Mouse (Mus musculus): ENCODE data around the gene Hnrnpa1. TPM values are rescaled to one million over a fixed set of nuclear protein-coding genes. Genes with fewer than 3 reads are reported as not detected.

Hnrnpa1 gene
- 117 and 148 TPM in 2 replicates for total RNA-seq (2014; rRNA removed)
- 596 and 630 TPM in 2 replicates for polyA plus RNA-seq (2015; fragmentation: Nextera tagmentation; extraction: Ambion mirVana)

DNA sequence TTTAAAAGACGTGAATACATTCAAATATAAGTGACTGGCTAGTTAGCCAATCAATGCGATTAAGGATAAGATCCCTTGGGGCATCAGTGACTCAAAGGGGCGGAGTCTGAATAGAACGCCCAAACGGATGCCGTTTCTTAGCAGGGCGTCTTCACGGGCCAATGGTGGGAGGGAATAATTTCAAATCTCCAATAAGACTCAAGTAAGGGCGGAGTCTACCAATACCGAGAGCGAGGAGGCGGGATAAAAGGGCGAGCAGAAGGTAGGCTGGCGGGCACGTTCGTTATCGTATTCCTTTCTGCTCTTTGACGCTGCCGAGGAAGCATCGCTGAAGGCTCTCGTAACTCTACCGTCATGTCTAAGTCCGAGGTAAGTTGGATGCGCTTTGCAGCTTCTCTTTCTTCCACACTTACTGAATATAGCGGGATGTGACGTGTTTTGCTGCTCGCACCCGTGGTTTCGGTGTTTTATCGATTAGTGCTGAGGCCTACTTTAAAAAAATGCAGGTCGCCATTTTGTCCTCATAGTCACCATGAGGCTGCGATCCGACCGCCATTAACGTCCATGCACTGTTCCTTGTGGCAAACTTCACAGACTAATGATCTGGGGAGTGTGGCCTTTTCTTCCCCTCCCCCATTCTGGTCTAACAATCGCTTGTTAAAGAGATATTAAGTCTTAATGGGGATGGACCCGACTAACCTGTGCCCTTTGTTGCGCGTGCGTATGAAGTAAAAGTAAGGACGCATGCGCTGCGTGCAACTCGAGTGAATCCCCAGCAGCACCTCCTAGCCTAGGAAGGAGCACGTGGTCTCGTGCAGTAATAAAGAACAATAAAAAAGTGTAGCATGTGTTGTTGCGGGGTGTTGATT, at the start of gene Hnrnpa1:
TSS of gene Hnrnpa1 (plus strand) at position 273 of the 869 bp plus-strand sequence.
- DNase-seq (ENCODE audit: low spot score) (peak; percentile 99), ATAC-seq (peak; percentile 93)

DNA sequence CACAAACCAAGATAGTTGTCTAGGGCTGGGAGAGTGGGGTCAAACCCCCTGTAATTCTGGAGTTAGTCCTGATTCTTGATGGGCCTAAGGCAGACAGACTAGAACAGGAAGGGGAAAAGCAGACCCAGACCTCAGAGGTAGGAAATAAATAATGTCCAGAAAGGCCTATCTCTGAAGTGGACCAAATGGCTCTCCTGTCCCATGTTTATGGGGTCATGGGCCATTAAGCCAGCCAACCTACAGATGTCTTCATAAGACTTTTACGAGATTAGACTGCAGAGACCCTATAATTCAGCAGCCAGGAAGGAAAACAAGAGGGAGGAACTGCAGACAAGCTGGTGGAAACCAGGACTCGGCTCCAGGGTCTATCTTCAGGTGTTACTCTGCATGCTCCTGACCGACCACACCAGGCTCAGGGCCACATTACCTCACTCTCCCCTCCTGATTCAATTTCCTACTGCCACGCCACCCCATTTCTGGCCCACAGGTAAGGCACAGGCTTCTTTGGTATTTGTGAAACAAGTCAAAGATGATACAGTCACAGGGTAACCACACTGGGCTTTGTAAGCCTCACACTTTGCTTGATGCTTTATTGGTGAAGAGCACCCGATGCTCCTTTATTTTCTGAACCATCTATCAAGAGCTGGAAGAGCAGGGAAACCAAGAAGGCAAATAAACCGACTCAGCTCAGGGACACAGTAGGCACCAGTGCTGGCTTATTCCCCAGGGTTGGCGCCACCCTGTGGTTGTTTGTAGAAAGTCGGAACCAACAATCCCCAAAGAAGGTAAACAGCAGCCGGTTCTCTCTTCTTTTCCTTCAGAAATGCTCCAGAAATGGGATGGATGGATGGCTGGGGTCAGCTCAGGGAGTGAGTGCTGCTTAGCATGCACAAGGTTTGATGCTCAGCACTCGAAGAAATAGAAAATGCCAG, 49.4 kb upstream of the Hnrnpa1 start:
- no peaks in the 10 kb centered on the region for H3K4me1 ChIP-seq (ENCODE audit: insufficient read depth, low read length)

More for the DNA sequence above, at the start of gene Hnrnpa1:
- TF ChIP-seq CTCF (IDR thresholded peaks at IDR 0.05; ENCODE audit: low read depth): no peak
- Histone ChIP-seq H3K4me3 (ENCODE audit: low read length) (peak within 1 kb of the TSS; percentile 68), H3K27me3 (ENCODE audit: insufficient read depth, low read length) (no peaks in the 10 kb centered on the region), H3K4me2 (ENCODE audit: low read depth, low read length) (peak within 1 kb of the TSS; percentile 71), H3K9ac (replicated peaks; ENCODE audit: low read length) (peak within 1 kb of the TSS; percentile 85), H3K27ac (peak within 1 kb of the TSS; percentile 98), H3K36me3 (ENCODE audit: insufficient read depth, low read length) (peaks cover 25% of the 10 kb centered on the region), H3K9me3 (ENCODE audit: low read length) (no peaks in the 10 kb centered on the region), H3K4me1 (ENCODE audit: insufficient read depth, low read length) (no peaks in the 10 kb centered on the region)
- WGBS: under 1% methylated on average over 47 of the region's 47 CpGs

GRCm38 (mm10) chr15:103193606-103194005, 46.6 kb upstream of the Hnrnpa1 start:
- Histone ChIP-seq H3K4me1 (ENCODE audit: insufficient read depth, low read length) (no peaks in the 10 kb centered on the region), H3K9ac (replicated peaks; ENCODE audit: low read length) (no peak overlapping the region), H3K4me2 (ENCODE audit: low read depth, low read length) (no peak overlapping the region), H3K9me3 (ENCODE audit: low read length) (no peaks in the 10 kb centered on the region), H3K27ac (no peak overlapping the region), H3K36me3 (ENCODE audit: insufficient read depth, low read length) (peaks cover 27% of the 10 kb centered on the region; the same call in 1 of the 2 replicates), H3K27me3 (ENCODE audit: insufficient read depth, low read length) (no peaks in the 10 kb centered on the region), H3K4me3 (ENCODE audit: low read length) (no peak overlapping the region)
- WGBS: 81% methylated on average over 2 of the region's 2 CpGs
- DNase-seq (ENCODE audit: low spot score) (no peak), ATAC-seq (no peak)
- no peak for TF ChIP-seq CTCF (IDR thresholded peaks at IDR 0.05; ENCODE audit: low read depth)

More for the DNA sequence above, 49.4 kb upstream of the Hnrnpa1 start:
- WGBS: 63% methylated on average over 10 of the region's 10 CpGs
- H3K27ac ChIP-seq: no peak overlapping the region
- no peak overlapping the region for H3K4me2 ChIP-seq (ENCODE audit: low read depth, low read length)
- ATAC-seq (peak; percentile 62; the same call in 1 of the 2 replicates), DNase-seq (ENCODE audit: low spot score) (peak; percentile 78)
- H3K27me3 ChIP-seq (ENCODE audit: insufficient read depth, low read length): no peaks in the 10 kb centered on the region
- no peaks in the 10 kb centered on the region for H3K9me3 ChIP-seq (ENCODE audit: low read length)
- peaks cover 14% of the 10 kb centered on the region; the same call in 1 of the 2 replicates for H3K36me3 ChIP-seq (ENCODE audit: insufficient read depth, low read length)
- no peak overlapping the region for H3K9ac ChIP-seq (replicated peaks; ENCODE audit: low read length)
- peak; percentile 80 for TF ChIP-seq CTCF (IDR thresholded peaks at IDR 0.05; ENCODE audit: low read depth)
- no peak overlapping the region for H3K4me3 ChIP-seq (ENCODE audit: low read length)

GRCm38 (mm10) chr15:103196835-103197234, 43.4 kb upstream of the Hnrnpa1 start:
- Histone ChIP-seq H3K36me3 (ENCODE audit: insufficient read depth, low read length) (peaks cover 40% of the 10 kb centered on the region; the same call in 1 of the 2 replicates), H3K4me1 (ENCODE audit: insufficient read depth, low read length) (no peaks in the 10 kb centered on the region), H3K27ac (no peak overlapping the region), H3K4me3 (ENCODE audit: low read length) (no peak overlapping the region), H3K9me3 (ENCODE audit: low read length) (no peaks in the 10 kb centered on the region), H3K9ac (replicated peaks; ENCODE audit: low read length) (no peak overlapping the region), H3K27me3 (ENCODE audit: insufficient read depth, low read length) (no peaks in the 10 kb centered on the region), H3K4me2 (ENCODE audit: low read depth, low read length) (no peak overlapping the region)
- no peak for DNase-seq (ENCODE audit: low spot score)
- TF ChIP-seq CTCF (IDR thresholded peaks at IDR 0.05; ENCODE audit: low read depth): no peak
- 84% methylated on average over 1 of the region's 1 CpGs for WGBS
- ATAC-seq: no peak

DNA sequence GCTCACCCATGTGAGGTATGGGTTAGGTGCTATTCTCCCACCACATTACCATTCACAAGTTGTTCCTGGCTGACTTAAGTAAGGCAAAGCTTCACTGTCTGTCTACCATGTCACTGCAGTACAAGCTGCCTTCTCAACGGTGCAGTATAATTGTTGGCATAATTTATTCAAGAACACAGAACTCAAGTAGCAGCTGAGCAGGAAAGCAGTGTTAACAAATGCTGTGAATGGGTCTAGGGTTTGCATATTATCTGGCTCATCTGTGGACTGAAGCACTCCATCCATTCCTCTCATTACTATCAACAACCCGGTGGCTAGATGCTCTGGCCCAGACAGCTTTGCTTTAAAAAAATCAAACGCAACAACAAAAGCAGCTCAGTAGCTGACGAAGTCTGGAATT, 42.4 kb upstream of the Hnrnpa1 start:
- no peaks in the 10 kb centered on the region for H3K9me3 ChIP-seq (ENCODE audit: low read length)
- no peak overlapping the region for H3K4me3 ChIP-seq (ENCODE audit: low read length)
- DNase-seq (ENCODE audit: low spot score): no peak
- no peak for TF ChIP-seq CTCF (IDR thresholded peaks at IDR 0.05; ENCODE audit: low read depth)
- no peak overlapping the region for H3K4me2 ChIP-seq (ENCODE audit: low read depth, low read length)
- WGBS: 75% methylated on average over 4 of the region's 4 CpGs
- ATAC-seq: no peak
- H3K36me3 ChIP-seq (ENCODE audit: insufficient read depth, low read length): peaks cover 42% of the 10 kb centered on the region; the same call in 1 of the 2 replicates
- no peaks in the 10 kb centered on the region for H3K4me1 ChIP-seq (ENCODE audit: insufficient read depth, low read length)
- no peak overlapping the region for H3K9ac ChIP-seq (replicated peaks; ENCODE audit: low read length)
- H3K27ac ChIP-seq: no peak overlapping the region
- no peaks in the 10 kb centered on the region for H3K27me3 ChIP-seq (ENCODE audit: insufficient read depth, low read length)

- DNase-seq (ENCODE audit: low spot score): peak; percentile 50
- Histone ChIP-seq H3K9ac (replicated peaks; ENCODE audit: low read length) (no peak overlapping the region), H3K9me3 (ENCODE audit: low read length) (no peaks in the 10 kb centered on the region), H3K36me3 (ENCODE audit: insufficient read depth, low read length) (peaks cover 42% of the 10 kb centered on the region), H3K27ac (no peak overlapping the region; the same call in 1 of the 2 replicates), H3K4me1 (ENCODE audit: insufficient read depth, low read length) (no peaks in the 10 kb centered on the region), H3K27me3 (ENCODE audit: insufficient read depth, low read length) (no peaks in the 10 kb centered on the region), H3K4me3 (ENCODE audit: low read length) (no peak overlapping the region), H3K4me2 (ENCODE audit: low read depth, low read length) (no peak overlapping the region)
- WGBS: 52% methylated on average over 6 of the region's 6 CpGs
- ATAC-seq: no peak
- no peak for TF ChIP-seq CTCF (IDR thresholded peaks at IDR 0.05; ENCODE audit: low read depth)
Measured at GRCm38 (mm10) chr15:103202088-103202793, 38.0 kb upstream of the Hnrnpa1 start.
